Mouse (Mus musculus) liver, embryonic 11.5 days (tissue): ENCODE data around the gene LTO1. TPM values are rescaled to one million over a fixed set of nuclear protein-coding genes. Genes with fewer than 3 reads are reported as not detected.

Source experiments
- ATAC-seq: fragments of 200-750 bp; cut with Nextera tagmentation; replicated peaks from 2 replicates; pipeline ENCODE4 v1.8.0; 2017; ENCODE audit warnings: moderate number of reproducible peaks, mild to moderate bottlenecking, moderate TSS enrichment, moderate library complexity; ENCODE audit not compliant: low FRiP score
- DNase-seq: peaks from one replicate; pipeline ENCODE4 v3.0.0-alpha.2; 2017; ENCODE audit warnings: low spot score
- H3K27ac ChIP-seq: fragments of 300-500 bp; sonication (generic); 2 replicates; pipeline ENCODE4 v1.5.1; 2014; ENCODE audit warnings: mild to moderate bottlenecking, low read depth, low read length, control low read depth
- H3K27me3 ChIP-seq: fragments of 300-500 bp; sonication (generic); replicated peaks from 2 replicates; pipeline ENCODE4 v1.6.1; 2014; ENCODE audit warnings: low read length, mixed read lengths; ENCODE audit not compliant: control insufficient read depth, insufficient read depth
- H3K36me3 ChIP-seq: fragments of 300-500 bp; sonication (generic); 2 replicates; pipeline ENCODE4 v1.6.1; 2014; ENCODE audit warnings: mild to moderate bottlenecking, low read length, moderate library complexity, mixed read lengths; ENCODE audit not compliant: control insufficient read depth, insufficient read depth
- H3K4me1 ChIP-seq: fragments of 300-500 bp; sonication (generic); replicated peaks from 2 replicates; pipeline ENCODE4 v1.6.1; 2014; ENCODE audit warnings: low read length, mixed read lengths; ENCODE audit not compliant: control insufficient read depth, insufficient read depth
- H3K4me2 ChIP-seq: fragments of 300-500 bp; sonication (generic); 2 replicates; pipeline ENCODE4 v1.6.1; 2014; ENCODE audit warnings: mild to moderate bottlenecking, control low read depth, moderate library complexity
- H3K4me3 ChIP-seq: fragments of 300-500 bp; sonication (generic); 2 replicates; pipeline ENCODE4 v1.5.1; 2014; ENCODE audit warnings: low read depth, low read length, control low read depth
- H3K9ac ChIP-seq: fragments of 300-500 bp; sonication (generic); 2 replicates; pipeline ENCODE4 v1.6.1; 2014; ENCODE audit warnings: low read depth, low read length, control low read depth
- H3K9me3 ChIP-seq: fragments of 300-500 bp; sonication (generic); 2 replicates; pipeline ENCODE4 v1.6.1; 2016; ENCODE audit warnings: low read length, inconsistent platforms, mixed read lengths; ENCODE audit not compliant: control insufficient read depth
- WGBS: fragments of 180-500 bp; shearing (Covaris S2); extraction: QIAGEN DNeasy Blood & Tissue Kit; methylation state at CpG from one replicate; pipeline ENCODE4 v1.1.7; 2014; 5-methylcytosine and 5-hydroxymethylcytosine counted together
- polyA plus RNA-seq: library from polyadenylated mRNA; unstranded; fragments of >200 nt; fragmentation: Nextera tagmentation; extraction: Ambion mirVana; gene quantifications from 2 replicates; pipeline ENCODE4 v1.2.1, GENCODE M21; 2014

The LTO1 gene
- polyA plus RNA-seq, 1 experiment from 2014 or later: 16.2 TPM

DNA sequence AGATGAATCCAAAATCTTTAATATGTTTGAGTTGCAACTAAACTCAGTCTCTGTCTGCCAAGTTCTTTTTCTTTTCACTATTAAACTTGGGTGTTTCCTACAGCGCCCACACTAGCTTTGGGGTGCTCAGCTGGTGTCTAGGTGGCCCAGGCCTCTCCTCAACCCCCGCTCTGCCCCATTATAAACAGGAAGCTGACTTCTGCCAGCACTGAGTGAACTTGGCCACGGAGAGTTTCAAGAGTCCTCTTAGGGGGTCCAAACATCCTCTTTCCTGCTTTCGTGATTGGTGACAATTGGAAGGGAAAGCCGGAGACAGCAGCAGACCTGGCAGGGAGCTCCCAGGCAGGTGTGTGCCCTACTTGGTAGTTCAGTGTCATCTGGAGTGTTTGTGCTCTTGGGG, 64.9 kb downstream of the LTO1 start:
- DNase-seq (no peak), ATAC-seq (no peak)
- no peak overlapping the region for H3K9ac ChIP-seq
- no peaks in the 10 kb centered on the region for H3K36me3 ChIP-seq
- H3K27me3 ChIP-seq: no peaks in the 10 kb centered on the region
- H3K4me3 ChIP-seq: no peak overlapping the region
- H3K4me1 ChIP-seq: no peaks in the 10 kb centered on the region
- 64% methylated on average over 5 of the region's 5 CpGs for WGBS
- no peak overlapping the region for H3K4me2 ChIP-seq
- H3K27ac ChIP-seq: no peak overlapping the region
- H3K9me3 ChIP-seq: no peaks in the 10 kb centered on the region

Other genes with a start within 250 kb of the LTO1 start
- gene Ano1, start 163.1 kb upstream of the LTO1 start, polyA plus RNA-seq: 10.2 and 13.2 TPM in 2 replicates
- gene Fgf3, start 77.0 kb upstream of the LTO1 start, polyA plus RNA-seq: 0.21 and 0.35 TPM in 2 replicates
- gene Fgf4, start 67.7 kb upstream of the LTO1 start, polyA plus RNA-seq: not detected in 2 replicates
- 0.12 and 0.43 TPM in 2 replicates for gene Fgf15, start 18.6 kb upstream of the LTO1 start, polyA plus RNA-seq
- 60.5 and 69.2 TPM in 2 replicates for gene Ccnd1, start 24.8 kb downstream of the LTO1 start, polyA plus RNA-seq